Mouse (Mus musculus): Measurements from ENCODE around the gene Hnrnph3.

DNA sequence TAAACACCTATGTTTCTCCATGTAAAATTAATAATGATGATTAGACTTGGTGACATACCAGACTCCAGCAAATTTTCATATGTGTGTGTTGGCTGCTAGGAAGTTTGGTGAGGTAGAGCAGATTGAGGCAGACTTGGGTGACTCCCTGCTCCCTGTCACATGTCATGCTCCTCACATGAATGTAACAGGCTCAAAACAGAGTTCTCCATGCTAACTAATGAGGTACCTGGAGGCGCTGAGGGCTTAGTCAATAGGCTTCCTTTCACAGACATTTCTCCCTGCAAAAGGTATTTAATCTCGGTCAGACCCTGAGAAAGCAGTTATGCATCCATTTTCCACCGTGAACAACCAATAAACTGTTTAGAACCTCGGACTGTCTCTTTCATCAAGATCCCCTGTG lies 4.4 kb upstream of the Hnrnph3 start:
- no peak for TF ChIP-seq CTCF (IDR thresholded peaks at IDR 0.05; ENCODE audit: low read depth)
- no peak for TF ChIP-seq EP300 (IDR thresholded peaks at IDR 0.05; ENCODE audit: low read depth)
